Mouse (Mus musculus) hindbrain, embryonic 11.5 days (tissue): ENCODE results near the gene Heatr4. TPM values are rescaled to one million over a fixed set of nuclear protein-coding genes. Genes with fewer than 3 reads are reported as not detected.
"Not testable (repeated sequence)": the region's sequence is repeated elsewhere in the genome, so short reads cannot be mapped to it uniquely, and the experiment has no call there.

Source experiments
- ATAC-seq: fragments of 200-750 bp; cut with Nextera tagmentation; 2 replicates; pipeline ENCODE4 v1.8.0; 2017; ENCODE audit warnings: mild to moderate bottlenecking, moderate TSS enrichment, moderate library complexity; ENCODE audit not compliant: low FRiP score
- DNase-seq: peaks from one replicate; pipeline ENCODE4 v3.0.0-alpha.2; 2015; ENCODE audit warnings: low spot score
- H3K27ac ChIP-seq: fragments of 300-500 bp; sonication (generic); 2 replicates; pipeline ENCODE4 v1.5.1; 2014; ENCODE audit warnings: mild to moderate bottlenecking, low read depth, low read length
- H3K27me3 ChIP-seq: fragments of 300-500 bp; sonication (generic); 2 replicates; pipeline ENCODE4 v1.6.1; 2014; ENCODE audit warnings: mild to moderate bottlenecking, low read length, moderate library complexity, mixed read lengths; ENCODE audit not compliant: control insufficient read depth, insufficient read depth
- H3K36me3 ChIP-seq: fragments of 300-500 bp; sonication (generic); 2 replicates; pipeline ENCODE4 v1.6.1; 2014; ENCODE audit warnings: mild to moderate bottlenecking, low read length, moderate library complexity, mixed read lengths; ENCODE audit not compliant: control insufficient read depth, insufficient read depth
- H3K4me1 ChIP-seq: fragments of 300-500 bp; sonication (generic); replicated peaks from 2 replicates; pipeline ENCODE4 v1.6.1; 2014; ENCODE audit warnings: low read length, mixed read lengths; ENCODE audit not compliant: control insufficient read depth, insufficient read depth
- H3K4me2 ChIP-seq: fragments of 300-500 bp; sonication (generic); replicated peaks from 2 replicates; pipeline ENCODE4 v1.6.1; 2014; ENCODE audit warnings: mild to moderate bottlenecking, low read depth, low read length
- H3K4me3 ChIP-seq: fragments of 300-500 bp; sonication (generic); 2 replicates; pipeline ENCODE4 v1.5.1; 2014; ENCODE audit warnings: low read depth, low read length
- H3K9ac ChIP-seq: fragments of 300-500 bp; sonication (generic); 2 replicates; pipeline ENCODE4 v1.6.1; 2014; ENCODE audit warnings: low read depth, low read length
- H3K9me3 ChIP-seq: fragments of 300-500 bp; sonication (generic); 2 replicates; pipeline ENCODE4 v1.6.1; 2016; ENCODE audit warnings: low read length; ENCODE audit not compliant: control insufficient read depth
- WGBS: fragments of 180-500 bp; shearing (Covaris S2); extraction: QIAGEN DNeasy Blood & Tissue Kit; methylation state at CpG from one replicate; pipeline ENCODE4 v1.1.7; 2014; 5-methylcytosine and 5-hydroxymethylcytosine counted together
- polyA plus RNA-seq: library from polyadenylated mRNA; unstranded; fragments of >200 nt; fragmentation: Nextera tagmentation; extraction: Ambion mirVana; gene quantifications from 2 replicates; pipeline ENCODE4 v1.2.1, GENCODE M21; 2014

Gene Heatr4
- 0.08 TPM in 1 of 2 replicates, not detected in the other for polyA plus RNA-seq

- H3K9me3 ChIP-seq, result no peaks in the 10 kb centered on the region
- WGBS, result 78% methylated on average over 4 of the region's 4 CpGs
These were observed at the start of gene Heatr4 for GRCm38 (mm10) chr12:83984752-83985151. Heatr4 (minus strand) TSS chr12:83984852.

GRCm38 (mm10) chr12:84034108-84034507 is 49.5 kb upstream of the Heatr4 start:
- Histone ChIP-seq H3K9ac (no peak overlapping the region), H3K4me3 (no peak overlapping the region), H3K36me3 (no peaks in the 10 kb centered on the region), H3K4me2 (no peak overlapping the region), H3K27me3 (no peaks in the 10 kb centered on the region), H3K4me1 (no peaks in the 10 kb centered on the region), H3K27ac (no peak overlapping the region), H3K9me3 (no peaks in the 10 kb centered on the region)
- no peak for DNase-seq
- ATAC-seq, result no peak
- WGBS, result 80% methylated on average over 4 of the region's 4 CpGs

More at GRCm38 (mm10) chr12:83984752-83985151, at the start of gene Heatr4:
- Histone ChIP-seq H3K4me3 (no peak within 1 kb of the TSS), H3K4me2 (no peak within 1 kb of the TSS), H3K36me3 (no peaks in the 10 kb centered on the region), H3K9ac (no peak within 1 kb of the TSS), H3K27me3 (no peaks in the 10 kb centered on the region), H3K4me1 (no peaks in the 10 kb centered on the region), H3K27ac (no peak within 1 kb of the TSS)
- ATAC-seq (no peak), DNase-seq (no peak)

GRCm38 (mm10) chr12:84033302-84033701 is 48.6 kb upstream of the Heatr4 start:
- not testable (repeated sequence) for H3K4me1 ChIP-seq, H3K4me3 ChIP-seq, H3K9me3 ChIP-seq, H3K27ac ChIP-seq, H3K4me2 ChIP-seq, H3K27me3 ChIP-seq, ATAC-seq, DNase-seq, H3K36me3 ChIP-seq, H3K9ac ChIP-seq
- 75% methylated on average over 2 of the region's 2 CpGs for WGBS

- ATAC-seq (no peak), DNase-seq (no peak)
- no peak overlapping the region for H3K4me3 ChIP-seq
- H3K9ac ChIP-seq, result no peak overlapping the region
- H3K9me3 ChIP-seq, result no peaks in the 10 kb centered on the region
- H3K4me1 ChIP-seq, result no peaks in the 10 kb centered on the region
- WGBS, result 89% methylated on average over 4 of the region's 4 CpGs
- H3K36me3 ChIP-seq, result no peaks in the 10 kb centered on the region
- H3K27me3 ChIP-seq, result no peaks in the 10 kb centered on the region
- no peak overlapping the region for H3K27ac ChIP-seq
- H3K4me2 ChIP-seq, result no peak overlapping the region
These were observed 48.2 kb upstream of the Heatr4 start for GRCm38 (mm10) chr12:84032854-84033253.

GRCm38 (mm10) chr12:84030659-84031332 is 46.1 kb upstream of the Heatr4 start:
- WGBS, result 76% methylated on average over 4 of the region's 4 CpGs
- Histone ChIP-seq H3K4me3 (no peak overlapping the region), H3K9me3 (no peaks in the 10 kb centered on the region), H3K27ac (no peak overlapping the region), H3K4me1 (no peaks in the 10 kb centered on the region), H3K4me2 (no peak overlapping the region), H3K9ac (no peak overlapping the region), H3K36me3 (no peaks in the 10 kb centered on the region), H3K27me3 (no peaks in the 10 kb centered on the region)
- peak; percentile 86 for DNase-seq
- no peak for ATAC-seq

- H3K4me3 ChIP-seq, H3K9me3 ChIP-seq, H3K4me2 ChIP-seq, H3K4me1 ChIP-seq, H3K36me3 ChIP-seq, H3K27me3 ChIP-seq, H3K27ac ChIP-seq, H3K9ac ChIP-seq, ATAC-seq, DNase-seq: not testable (repeated sequence)
- 91% methylated on average over 1 of the region's 1 CpGs for WGBS
These were observed 44.4 kb upstream of the Heatr4 start for GRCm38 (mm10) chr12:84029043-84029442.

GRCm38 (mm10) chr12:84028328-84028727 is 43.7 kb upstream of the Heatr4 start:
- H3K36me3 ChIP-seq, H3K4me2 ChIP-seq, H3K4me3 ChIP-seq, H3K9ac ChIP-seq, H3K4me1 ChIP-seq, DNase-seq, H3K9me3 ChIP-seq, H3K27me3 ChIP-seq, ATAC-seq, H3K27ac ChIP-seq: not testable (repeated sequence)
- WGBS, result 52% methylated on average over 3 of the region's 3 CpGs

GRCm38 (mm10) chr12:84025888-84026287 is 41.2 kb upstream of the Heatr4 start:
- ATAC-seq, result no peak
- 93% methylated on average over 7 of the region's 7 CpGs for WGBS
- no peak overlapping the region for H3K4me2 ChIP-seq

GRCm38 (mm10) chr12:84023052-84023745 is 38.5 kb upstream of the Heatr4 start:
- no peak for DNase-seq
- H3K27ac ChIP-seq, result no peak overlapping the region
- no peak overlapping the region for H3K9ac ChIP-seq
- no peak for ATAC-seq
- H3K9me3 ChIP-seq, result no peaks in the 10 kb centered on the region
- WGBS, result 87% methylated on average over 9 of the region's 9 CpGs
- H3K4me2 ChIP-seq, result no peak overlapping the region
- no peaks in the 10 kb centered on the region for H3K36me3 ChIP-seq
- no peaks in the 10 kb centered on the region for H3K4me1 ChIP-seq
- H3K27me3 ChIP-seq, result no peaks in the 10 kb centered on the region
- H3K4me3 ChIP-seq, result no peak overlapping the region

More at GRCm38 (mm10) chr12:84025888-84026287, 41.2 kb upstream of the Heatr4 start:
- DNase-seq, result no peak
- Histone ChIP-seq H3K36me3 (no peaks in the 10 kb centered on the region), H3K9ac (no peak overlapping the region), H3K4me1 (no peaks in the 10 kb centered on the region), H3K27me3 (no peaks in the 10 kb centered on the region), H3K9me3 (no peaks in the 10 kb centered on the region), H3K4me3 (no peak overlapping the region), H3K27ac (no peak overlapping the region)
